Mouse (Mus musculus) intestine, postnatal 0 days (tissue): ENCODE results near the gene Ptgfrn. TPM values are rescaled to one million over a fixed set of nuclear protein-coding genes. Genes with fewer than 3 reads are reported as not detected.

Source experiments
- ATAC-seq: fragments of 200-750 bp; cut with Nextera tagmentation; 2 replicates; pipeline ENCODE4 v1.8.0; 2017; ENCODE audit warnings: mild to moderate bottlenecking, moderate TSS enrichment, moderate library complexity
- H3K27ac ChIP-seq: fragments of 300-500 bp; sonication (generic); 2 replicates; pipeline ENCODE4 v1.5.1; 2014; ENCODE audit warnings: mild to moderate bottlenecking, low read depth, low read length, moderate library complexity
- H3K27me3 ChIP-seq: fragments of 300-500 bp; sonication (generic); replicated peaks from 2 replicates; pipeline ENCODE4 v1.6.1; 2014; ENCODE audit warnings: low read length, mixed read lengths; ENCODE audit not compliant: control insufficient read depth, insufficient read depth
- H3K36me3 ChIP-seq: fragments of 300-500 bp; sonication (generic); 2 replicates; pipeline ENCODE4 v1.6.1; 2014; ENCODE audit warnings: mild to moderate bottlenecking, moderate library complexity; ENCODE audit not compliant: control insufficient read depth, insufficient read depth
- H3K4me1 ChIP-seq: fragments of 300-500 bp; sonication (generic); replicated peaks from 2 replicates; pipeline ENCODE4 v1.6.1; 2014; ENCODE audit warnings: antibody characterized with exemption, low read length, mixed read lengths; ENCODE audit not compliant: control insufficient read depth, insufficient read depth
- H3K4me2 ChIP-seq: fragments of 300-500 bp; sonication (generic); replicated peaks from 2 replicates; pipeline ENCODE4 v1.6.1; 2014; ENCODE audit warnings: low read depth, mild to moderate bottlenecking, moderate library complexity
- H3K4me3 ChIP-seq: fragments of 300-500 bp; sonication (generic); 2 replicates; pipeline ENCODE4 v1.5.1; 2014; ENCODE audit warnings: low read depth, low read length
- H3K9ac ChIP-seq: fragments of 300-500 bp; sonication (generic); 2 replicates; pipeline ENCODE4 v1.6.1; 2014; ENCODE audit warnings: mild to moderate bottlenecking, low read depth, low read length
- H3K9me3 ChIP-seq: fragments of 300-500 bp; sonication (generic); 2 replicates; pipeline ENCODE4 v1.6.1; 2016; ENCODE audit warnings: mixed run types; ENCODE audit not compliant: control insufficient read depth
- CTCF ChIP-seq: sonication (generic); IDR thresholded peaks from 2 replicates; pipeline ENCODE4 v1.5.1; 2016; ENCODE audit warnings: low read depth, mild to moderate bottlenecking, control low read depth, antibody characterized with exemption, moderate library complexity
- WGBS: fragments of 180-500 bp; shearing (Covaris S2); extraction: QIAGEN DNeasy Blood & Tissue Kit; methylation state at CpG from one replicate; pipeline ENCODE4 v1.1.7; 2014; 5-methylcytosine and 5-hydroxymethylcytosine counted together
- polyA plus RNA-seq: library from polyadenylated mRNA; unstranded; fragments of >200 nt; fragmentation: Nextera tagmentation; extraction: Ambion mirVana; gene quantifications from 2 replicates; pipeline ENCODE4 v1.2.1, GENCODE M21; 2015

Ptgfrn gene
- polyA plus RNA-seq, 1 experiment from 2014 or later, result 5.6 TPM

- H3K9ac ChIP-seq, result no peak overlapping the region
- no peak overlapping the region for H3K27ac ChIP-seq
- H3K4me3 ChIP-seq, result no peak overlapping the region
- no peak for TF ChIP-seq CTCF
- 62% methylated on average over 15 of the region's 15 CpGs for WGBS
- H3K36me3 ChIP-seq, result no peaks in the 10 kb centered on the region
- H3K27me3 ChIP-seq, result no peaks in the 10 kb centered on the region
- no peaks in the 10 kb centered on the region for H3K9me3 ChIP-seq
- H3K4me2 ChIP-seq, result no peak overlapping the region
- ATAC-seq, result no peak
- no peaks in the 10 kb centered on the region for H3K4me1 ChIP-seq
Measured at GRCm38 (mm10) chr3:100993718-100994117, 116.4 kb downstream of the Ptgfrn start.

- Histone ChIP-seq H3K4me2 (no peak overlapping the region), H3K9ac (no peak overlapping the region), H3K27ac (no peak overlapping the region), H3K9me3 (no peaks in the 10 kb centered on the region), H3K4me1 (no peaks in the 10 kb centered on the region), H3K36me3 (no peaks in the 10 kb centered on the region), H3K27me3 (no peaks in the 10 kb centered on the region), H3K4me3 (no peak overlapping the region)
- TF ChIP-seq CTCF, result no peak
- ATAC-seq, result no peak
- WGBS, result 62% methylated on average over 7 of the region's 7 CpGs
Measured at GRCm38 (mm10) chr3:100993158-100993557, 116.9 kb downstream of the Ptgfrn start.

Other genes starting within 250 kb of the Ptgfrn start
- gene Trim45, start 188.1 kb downstream of the Ptgfrn start, polyA plus RNA-seq, result 1.6 TPM in 2 replicates
- 2.7 and 3.4 TPM in 2 replicates for gene Ttf2, start 140.6 kb downstream of the Ptgfrn start, polyA plus RNA-seq
- gene Cd101, start 80.7 kb downstream of the Ptgfrn start, polyA plus RNA-seq, result 1.0 and 1.1 TPM in 2 replicates
- gene Cd2, start 177.7 kb upstream of the Ptgfrn start, polyA plus RNA-seq, result 0.26 TPM in 1 of 2 replicates, not detected in the other